Comparison of ENCODE assay signal across 8 mouse cellular contexts in genomic region chr6:34318172-34318571, GRCm38 (mm10). TPM values are rescaled to one million over a fixed set of nuclear protein-coding genes. Genes with fewer than 3 reads are reported as not detected.
DNase-seq lines count a peak whose midpoint lies in the region; ATAC-seq and TF ChIP-seq lines count a peak whose summit lies in the region.

No protein-coding gene starts in this region.

- TF ChIP-seq EP300 in liver, embryonic 14.5 days (IDR thresholded peaks at IDR 0.05; ENCODE audit: low read depth): no peak

- no peak for ATAC-seq in forebrain, embryonic 15.5 days (replicated peaks)
- no peak for ATAC-seq in forebrain, embryonic 13.5 days
- no peak for ATAC-seq in hindbrain, postnatal 0 days
- no peak for ATAC-seq in liver, embryonic 14.5 days (ENCODE audit: insufficient read depth)

- H3K9ac ChIP-seq in forebrain, embryonic 15.5 days (replicated peaks): no peak overlapping the region
- H3K9ac ChIP-seq in forebrain, embryonic 13.5 days: no peak overlapping the region
- no peak overlapping the region for H3K9ac ChIP-seq in hindbrain, postnatal 0 days (replicated peaks; ENCODE audit: low read length)
- peak overlapping the region; percentile 40; the same call in 1 of the 2 replicates for H3K9ac ChIP-seq in liver, embryonic 14.5 days (replicated peaks)

- WGBS in forebrain, embryonic 15.5 days: 51% methylated on average over 5 of the region's 5 CpGs
- 69% methylated on average over 5 of the region's 5 CpGs for WGBS in forebrain, embryonic 13.5 days
- 38% methylated on average over 5 of the region's 5 CpGs for whole genome bisulfite sequencing in hindbrain, postnatal 0 days
- WGBS in liver, embryonic 14.5 days (ENCODE audit: insufficient replicate concordance): 39% methylated on average over 5 of the region's 5 CpGs

- H3K4me1 ChIP-seq in forebrain, embryonic 15.5 days: peaks cover 17% of the 10 kb centered on the region; the same call in 1 of the 2 replicates
- H3K4me1 ChIP-seq in forebrain, embryonic 13.5 days: peaks cover 18% of the 10 kb centered on the region
- peaks cover 4% of the 10 kb centered on the region; the same call in 1 of the 2 replicates for H3K4me1 ChIP-seq in hindbrain, postnatal 0 days (ENCODE audit: insufficient read depth, low read length)
- H3K4me1 ChIP-seq in liver, embryonic 14.5 days (replicated peaks; ENCODE audit: control insufficient read depth in 2 of 2, insufficient read depth in 2 of 2, low read length in 1 of 2): peaks cover 2 to 4% of the 10 kb centered on the region in 2 experiments; a peak in 1 of 4 replicates

- H3K4me3 ChIP-seq in forebrain, embryonic 15.5 days: no peak overlapping the region; the same call in 1 of the 2 replicates
- H3K4me3 ChIP-seq in forebrain, embryonic 13.5 days: no peak overlapping the region
- 0 out of 2 replicates have a peak overlapping the region, but pooled peaks have one; percentile 77 for H3K4me3 ChIP-seq in hindbrain, postnatal 0 days (ENCODE audit: low read length)
- peak overlapping the region in 1 of 2 experiments; percentile 73; a peak in 2 of 4 replicates for H3K4me3 ChIP-seq in liver, embryonic 14.5 days (ENCODE audit: insufficient read depth in 1 of 2, low read depth in 2 of 2, low read length in 2 of 2)

- H3K36me3 ChIP-seq in forebrain, embryonic 15.5 days: no peaks in the 10 kb centered on the region
- H3K36me3 ChIP-seq in forebrain, embryonic 13.5 days (ENCODE audit: poor library complexity, severe bottlenecking): no peaks in the 10 kb centered on the region
- no peaks in the 10 kb centered on the region for H3K36me3 ChIP-seq in hindbrain, postnatal 0 days (ENCODE audit: insufficient read depth, low read length)
- H3K36me3 ChIP-seq in liver, embryonic 14.5 days (replicated peaks; ENCODE audit: control insufficient read depth, insufficient read depth, low read depth): no peaks in the 10 kb centered on the region

- no peaks in the 10 kb centered on the region for H3K27me3 ChIP-seq in forebrain, embryonic 15.5 days
- H3K27me3 ChIP-seq in forebrain, embryonic 13.5 days: no peaks in the 10 kb centered on the region; the same call in 1 of the 2 replicates
- no peaks in the 10 kb centered on the region for H3K27me3 ChIP-seq in hindbrain, postnatal 0 days (ENCODE audit: insufficient read depth, low read length)
- no peaks in the 10 kb centered on the region for H3K27me3 ChIP-seq in liver, embryonic 14.5 days (ENCODE audit: control insufficient read depth, insufficient read depth, low read length)

- peak; percentile 37 to 41 for DNase-seq in B cell, adult 2 months
- DNase-seq in cerebellum, adult 11-12 months: peak; percentile 30
- DNase-seq in hindbrain, postnatal 0 days (ENCODE audit: low spot score): peak; percentile 31
- no peak for DNase-seq in liver, embryonic 14.5 days (ENCODE audit: low read depth in 3 of 3, low spot score in 3 of 3)
- peak; percentile 8 to 18 for DNase-seq in thymus, postnatal 36 days
- no peak for DNase-seq in layer of hippocampus, postnatal 25 days (ENCODE audit: extremely low spot score in 1 of 2, low spot score in 1 of 2)

- H3K9me3 ChIP-seq in forebrain, embryonic 15.5 days: no peaks in the 10 kb centered on the region
- H3K9me3 ChIP-seq in forebrain, embryonic 13.5 days (replicated peaks): no peaks in the 10 kb centered on the region
- no peaks in the 10 kb centered on the region for H3K9me3 ChIP-seq in hindbrain, postnatal 0 days (ENCODE audit: low read length)
- H3K9me3 ChIP-seq in liver, embryonic 14.5 days (ENCODE audit: control insufficient read depth, low read length): no peaks in the 10 kb centered on the region

- no peak overlapping the region for H3K27ac ChIP-seq in forebrain, embryonic 15.5 days (replicated peaks)
- no peak overlapping the region for H3K27ac ChIP-seq in forebrain, embryonic 13.5 days
- no peak overlapping the region for H3K27ac ChIP-seq in hindbrain, postnatal 0 days
- H3K27ac ChIP-seq in liver, embryonic 14.5 days: no peak overlapping the region

- H3K4me2 ChIP-seq in forebrain, embryonic 15.5 days (replicated peaks): peak overlapping the region; percentile 89; the same call in 1 of the 2 replicates
- H3K4me2 ChIP-seq in forebrain, embryonic 13.5 days: no peak overlapping the region
- H3K4me2 ChIP-seq in hindbrain, postnatal 0 days (ENCODE audit: low read depth, low read length): peak overlapping the region; percentile 87
- peak overlapping the region; percentile 94 for H3K4me2 ChIP-seq in liver, embryonic 14.5 days (ENCODE audit: low read depth)

- no peak for TF ChIP-seq CTCF in hindbrain, postnatal 0 days (IDR thresholded peaks at IDR 0.05; ENCODE audit: low read depth)
- no peak for TF ChIP-seq CTCF in liver, embryonic 14.5 days (IDR thresholded peaks at IDR 0.05; ENCODE audit: low read depth)

RNA-seq across cellular contexts. Expression of gene Akr1b3, which starts 0.9 kb away (rescaled TPM):
- 92.2 and 96.9 TPM in 2 replicates for polyA plus RNA-seq in forebrain, embryonic 15.5 days (2015; fragmentation: Nextera tagmentation; extraction: Ambion mirVana)
- polyA plus RNA-seq in forebrain, embryonic 13.5 days (2015; fragmentation: Nextera tagmentation; extraction: Ambion mirVana): 118 and 122 TPM in 2 replicates
- 78.2 and 84.9 TPM in 2 replicates for total RNA-seq in hindbrain, postnatal 0 days (2014; rRNA removed)
- 97.5 and 106 TPM in 2 replicates for polyA plus RNA-seq in hindbrain, postnatal 0 days (2015; fragmentation: Nextera tagmentation; extraction: Ambion mirVana)
- polyA plus RNA-seq in liver, embryonic 14.5 days (2012; rRNA removed): 27.3 and 32.2 TPM in 2 replicates
- 48.4 and 50.4 TPM in 2 replicates for polyA plus RNA-seq in liver, embryonic 14.5 days (2014; fragmentation: Nextera tagmentation; extraction: Ambion mirVana)
- total RNA-seq in layer of hippocampus, postnatal 25 days (2021): 10 to 100 TPM; 38.7 to 42.2 TPM

RNA-seq across cellular contexts. Expression of gene Akr1b8, which starts 35.7 kb away (rescaled TPM):
- 2.2 and 3.1 TPM in 2 replicates for polyA plus RNA-seq in forebrain, embryonic 15.5 days (2015; fragmentation: Nextera tagmentation; extraction: Ambion mirVana)
- polyA plus RNA-seq in forebrain, embryonic 13.5 days (2015; fragmentation: Nextera tagmentation; extraction: Ambion mirVana): 7.4 and 10.8 TPM in 2 replicates
- total RNA-seq in hindbrain, postnatal 0 days (2014; rRNA removed): 1.6 and 2.0 TPM in 2 replicates
- 3.2 and 3.8 TPM in 2 replicates for polyA plus RNA-seq in hindbrain, postnatal 0 days (2015; fragmentation: Nextera tagmentation; extraction: Ambion mirVana)
- polyA plus RNA-seq in liver, embryonic 14.5 days (2012; rRNA removed): 3.6 and 4.7 TPM in 2 replicates
- 4.2 and 5.7 TPM in 2 replicates for polyA plus RNA-seq in liver, embryonic 14.5 days (2014; fragmentation: Nextera tagmentation; extraction: Ambion mirVana)
- total RNA-seq in layer of hippocampus, postnatal 25 days (2021): under 1 TPM; 0.45 to 0.64 TPM

Comparison
In these comparisons a context has a peak if more than half of its experiments do, and no peak if none do; other contexts are left out.
1. DNase-seq: peak in B cell, adult 2 months (2 of 2), cerebellum, adult 11-12 months (single experiment), hindbrain, postnatal 0 days (single experiment) and thymus, postnatal 36 days (2 of 2); none in liver, embryonic 14.5 days (0 of 3) and layer of hippocampus, postnatal 25 days (0 of 2).